Mouse (Mus musculus): ENCODE data around the gene Fbxw8. TPM values are rescaled to one million over a fixed set of nuclear protein-coding genes. Genes with fewer than 3 reads are reported as not detected.
A peak's percentile ranks its signal among the peaks of the same experiment; 100 is the strongest.

Gene Fbxw8
- polyA plus RNA-seq, 1 experiment, result 18.4 TPM

GRCm38 (mm10) chr5:118105536-118105935 lies 49.7 kb downstream of the Fbxw8 start:
- H3K4me3 ChIP-seq (ENCODE audit: insufficient read depth, low read depth, low read length), result no peak overlapping the region
- H3K27ac ChIP-seq (replicated peaks; ENCODE audit: low read depth, low read length), result no peak overlapping the region
- no peaks in the 10 kb centered on the region for H3K4me1 ChIP-seq (ENCODE audit: control insufficient read depth, insufficient read depth, insufficient read length, low read length)

GRCm38 (mm10) chr5:118099870-118100478 lies 55.3 kb downstream of the Fbxw8 start:
- Histone ChIP-seq H3K4me3 (ENCODE audit: insufficient read depth, low read depth, low read length) (no peak overlapping the region), H3K4me1 (ENCODE audit: control insufficient read depth, insufficient read depth, insufficient read length, low read length) (no peaks in the 10 kb centered on the region), H3K27ac (replicated peaks; ENCODE audit: low read depth, low read length) (no peak overlapping the region)

GRCm38 (mm10) chr5:118099069-118099869 lies 56.0 kb downstream of the Fbxw8 start:
- no peaks in the 10 kb centered on the region for H3K4me1 ChIP-seq (ENCODE audit: control insufficient read depth, insufficient read depth, insufficient read length, low read length)
- no peak overlapping the region for H3K4me3 ChIP-seq (ENCODE audit: insufficient read depth, low read depth, low read length)
- no peak overlapping the region for H3K27ac ChIP-seq (replicated peaks; ENCODE audit: low read depth, low read length)

- Histone ChIP-seq H3K27ac (replicated peaks; ENCODE audit: low read depth, low read length) (no peak overlapping the region), H3K4me3 (ENCODE audit: insufficient read depth, low read depth, low read length) (no peak overlapping the region), H3K4me1 (ENCODE audit: control insufficient read depth, insufficient read depth, insufficient read length, low read length) (no peaks in the 10 kb centered on the region)
Observed at GRCm38 (mm10) chr5:118096317-118096716, 58.9 kb downstream of the Fbxw8 start.

GRCm38 (mm10) chr5:118095849-118096248 lies 59.4 kb downstream of the Fbxw8 start:
- H3K4me3 ChIP-seq (ENCODE audit: insufficient read depth, low read depth, low read length), result no peak overlapping the region
- no peak overlapping the region for H3K27ac ChIP-seq (replicated peaks; ENCODE audit: low read depth, low read length)
- H3K4me1 ChIP-seq (ENCODE audit: control insufficient read depth, insufficient read depth, insufficient read length, low read length), result no peaks in the 10 kb centered on the region

GRCm38 (mm10) chr5:118095433-118095832 lies 59.8 kb downstream of the Fbxw8 start:
- Histone ChIP-seq H3K27ac (replicated peaks; ENCODE audit: low read depth, low read length) (no peak overlapping the region), H3K4me1 (ENCODE audit: control insufficient read depth, insufficient read depth, insufficient read length, low read length) (no peaks in the 10 kb centered on the region)

GRCm38 (mm10) chr5:118093321-118094035 lies 61.8 kb downstream of the Fbxw8 start:
- no peak overlapping the region for H3K4me3 ChIP-seq (ENCODE audit: insufficient read depth, low read depth, low read length)
- H3K27ac ChIP-seq (replicated peaks; ENCODE audit: low read depth, low read length), result no peak overlapping the region
- peaks cover 8% of the 10 kb centered on the region for H3K4me1 ChIP-seq (ENCODE audit: control insufficient read depth, insufficient read depth, insufficient read length, low read length)

More at GRCm38 (mm10) chr5:118095433-118095832, 59.8 kb downstream of the Fbxw8 start:
- H3K4me3 ChIP-seq (ENCODE audit: insufficient read depth, low read depth, low read length), result no peak overlapping the region

GRCm38 (mm10) chr5:118090837-118091236 lies 64.4 kb downstream of the Fbxw8 start:
- Histone ChIP-seq H3K27ac (replicated peaks; ENCODE audit: low read depth, low read length) (no peak overlapping the region), H3K4me1 (ENCODE audit: control insufficient read depth, insufficient read depth, insufficient read length, low read length) (peaks cover 13% of the 10 kb centered on the region), H3K4me3 (ENCODE audit: insufficient read depth, low read depth, low read length) (no peak overlapping the region)

- Histone ChIP-seq H3K27ac (replicated peaks; ENCODE audit: low read depth, low read length) (no peak overlapping the region), H3K4me1 (ENCODE audit: control insufficient read depth, insufficient read depth, insufficient read length, low read length) (peaks cover 13% of the 10 kb centered on the region)
Observed at GRCm38 (mm10) chr5:118090101-118090500, 65.2 kb downstream of the Fbxw8 start.

GRCm38 (mm10) chr5:118089102-118089501 lies 66.2 kb downstream of the Fbxw8 start:
- Histone ChIP-seq H3K4me3 (ENCODE audit: insufficient read depth, low read depth, low read length) (no peak overlapping the region), H3K4me1 (ENCODE audit: control insufficient read depth, insufficient read depth, insufficient read length, low read length) (peaks cover 17% of the 10 kb centered on the region), H3K27ac (replicated peaks; ENCODE audit: low read depth, low read length) (peak overlapping the region; percentile 10; the same call in 1 of the 2 replicates)

More at GRCm38 (mm10) chr5:118090101-118090500, 65.2 kb downstream of the Fbxw8 start:
- no peak overlapping the region for H3K4me3 ChIP-seq (ENCODE audit: insufficient read depth, low read depth, low read length)

- H3K27ac ChIP-seq (replicated peaks; ENCODE audit: low read depth, low read length), result no peak overlapping the region
- H3K4me1 ChIP-seq (ENCODE audit: control insufficient read depth, insufficient read depth, insufficient read length, low read length), result peaks cover 19% of the 10 kb centered on the region
- H3K4me3 ChIP-seq (ENCODE audit: insufficient read depth, low read depth, low read length), result no peak overlapping the region
Observed at GRCm38 (mm10) chr5:118086956-118087355, 68.3 kb downstream of the Fbxw8 start.

- Histone ChIP-seq H3K4me3 (ENCODE audit: insufficient read depth, low read depth, low read length) (no peak overlapping the region), H3K27ac (replicated peaks; ENCODE audit: low read depth, low read length) (no peak overlapping the region), H3K4me1 (ENCODE audit: control insufficient read depth, insufficient read depth, insufficient read length, low read length) (peaks cover 19% of the 10 kb centered on the region)
Observed at GRCm38 (mm10) chr5:118085313-118085712, 70.0 kb downstream of the Fbxw8 start.

GRCm38 (mm10) chr5:118084171-118084727 lies 71.0 kb downstream of the Fbxw8 start:
- peaks cover 13% of the 10 kb centered on the region for H3K4me1 ChIP-seq (ENCODE audit: control insufficient read depth, insufficient read depth, insufficient read length, low read length)
- H3K27ac ChIP-seq (replicated peaks; ENCODE audit: low read depth, low read length), result no peak overlapping the region
- H3K4me3 ChIP-seq (ENCODE audit: insufficient read depth, low read depth, low read length), result no peak overlapping the region

GRCm38 (mm10) chr5:118083060-118083638 lies 72.1 kb downstream of the Fbxw8 start:
- no peak overlapping the region for H3K27ac ChIP-seq (replicated peaks; ENCODE audit: low read depth, low read length)

GRCm38 (mm10) chr5:118081996-118082395 lies 73.3 kb downstream of the Fbxw8 start:
- Histone ChIP-seq H3K4me3 (ENCODE audit: insufficient read depth, low read depth, low read length) (no peak overlapping the region), H3K4me1 (ENCODE audit: control insufficient read depth, insufficient read depth, insufficient read length, low read length) (peaks cover 8% of the 10 kb centered on the region; the same call in 1 of the 2 replicates), H3K27ac (replicated peaks; ENCODE audit: low read depth, low read length) (no peak overlapping the region)

More at GRCm38 (mm10) chr5:118083060-118083638, 72.1 kb downstream of the Fbxw8 start:
- H3K4me1 ChIP-seq (ENCODE audit: control insufficient read depth, insufficient read depth, insufficient read length, low read length), result peaks cover 11% of the 10 kb centered on the region
- no peak overlapping the region for H3K4me3 ChIP-seq (ENCODE audit: insufficient read depth, low read depth, low read length)

All from brown adipose tissue, adult 24 weeks (tissue).